Mouse (Mus musculus): Measurements from ENCODE around the gene A730009L09Rik.

The A730009L09Rik gene

DNA sequence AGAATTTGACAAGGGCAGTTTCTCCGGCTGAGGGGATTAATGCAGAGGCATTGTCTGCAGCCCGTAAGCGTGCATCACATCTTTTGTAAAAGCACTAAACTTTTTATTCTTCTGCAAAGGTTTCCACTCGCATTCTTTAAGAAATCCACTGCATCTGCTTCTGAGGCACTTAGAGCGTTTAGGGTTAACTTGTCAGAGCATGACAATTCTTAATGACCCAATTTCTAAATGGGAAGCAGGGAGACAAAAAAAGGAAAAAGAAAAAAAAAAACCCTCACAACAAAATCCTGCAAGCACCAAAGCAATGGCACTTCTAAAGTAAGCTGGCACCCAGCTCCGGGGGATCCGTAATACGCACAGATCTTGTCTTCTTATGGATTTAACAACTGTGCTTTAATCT is at the start of gene A730009L09Rik:
Gene A730009L09Rik (plus strand): TSS at position 301 of the 400 bp plus-strand sequence.
- no peak for DNase-seq (ENCODE audit: extremely low spot score, low read depth, low spot score)

- DNase-seq (ENCODE audit: extremely low spot score, low read depth, low spot score) = no peak
Measured at GRCm38 (mm10) chr16:84465581-84466165, 49.2 kb upstream of the A730009L09Rik start.

DNA sequence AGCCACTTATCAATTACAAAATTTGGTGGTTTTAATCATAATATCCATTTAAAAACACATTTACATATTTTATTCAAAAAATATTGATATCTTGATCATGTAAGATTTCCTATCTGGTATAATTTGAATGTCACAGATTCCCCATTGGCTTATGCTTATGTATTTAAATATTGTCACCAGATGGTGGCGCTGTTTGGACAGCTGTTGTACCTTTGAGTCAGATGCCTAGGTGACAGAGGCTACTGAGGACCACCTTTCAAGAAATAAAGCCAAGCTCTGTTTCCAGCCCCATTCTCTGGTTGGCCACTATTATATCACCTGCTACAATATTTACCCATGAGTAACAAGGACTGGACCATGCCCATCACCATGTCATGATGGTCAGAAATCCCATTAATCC is 46.0 kb upstream of the A730009L09Rik start:
- no peak for DNase-seq (ENCODE audit: extremely low spot score, low read depth, low spot score)

DNA sequence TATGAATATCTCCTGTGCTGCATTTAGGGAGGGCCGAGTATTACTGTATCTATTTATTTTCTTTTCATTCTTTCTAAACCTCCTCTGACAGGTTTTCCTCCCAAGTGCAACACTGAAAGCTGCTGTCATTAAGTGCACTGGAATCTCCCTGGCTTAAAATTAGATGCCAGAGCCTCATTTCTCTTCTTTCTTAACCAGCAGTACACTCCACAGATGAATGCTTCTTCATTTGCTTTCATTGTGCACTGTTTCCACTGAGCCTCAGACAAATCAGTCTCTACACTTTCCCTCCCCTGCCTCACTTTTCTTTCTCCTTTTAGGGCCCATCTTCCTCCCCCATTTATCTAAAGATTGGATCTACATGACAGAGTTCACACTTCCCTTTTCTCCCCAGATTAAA is 44.9 kb upstream of the A730009L09Rik start:
- no peak for DNase-seq (ENCODE audit: extremely low spot score, low read depth, low spot score)

GRCm38 (mm10) chr16:84473406-84473805 is 41.5 kb upstream of the A730009L09Rik start:
- no peak for DNase-seq (ENCODE audit: extremely low spot score, low read depth, low spot score)

DNA sequence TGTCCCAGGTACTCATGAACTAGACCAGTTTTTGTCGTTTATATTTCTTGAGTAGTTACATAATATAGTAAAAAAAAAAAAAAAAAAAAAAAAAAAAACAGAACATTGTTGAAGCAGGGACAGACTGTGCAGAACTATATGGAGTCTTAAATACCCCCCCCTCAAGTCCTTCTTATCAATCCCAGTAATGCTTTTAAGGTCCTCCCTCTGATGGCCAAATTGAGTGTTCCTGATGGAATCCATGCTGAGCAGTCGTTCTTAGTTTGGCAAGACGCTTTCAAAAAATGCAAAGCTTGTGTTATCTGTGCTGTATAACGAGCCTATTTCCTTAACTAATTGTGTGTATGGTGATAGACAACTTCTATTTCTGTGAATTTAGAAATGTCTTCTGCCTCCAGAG is 40.2 kb upstream of the A730009L09Rik start:
- DNase-seq (ENCODE audit: extremely low spot score, low read depth, low spot score) = no peak

DNA sequence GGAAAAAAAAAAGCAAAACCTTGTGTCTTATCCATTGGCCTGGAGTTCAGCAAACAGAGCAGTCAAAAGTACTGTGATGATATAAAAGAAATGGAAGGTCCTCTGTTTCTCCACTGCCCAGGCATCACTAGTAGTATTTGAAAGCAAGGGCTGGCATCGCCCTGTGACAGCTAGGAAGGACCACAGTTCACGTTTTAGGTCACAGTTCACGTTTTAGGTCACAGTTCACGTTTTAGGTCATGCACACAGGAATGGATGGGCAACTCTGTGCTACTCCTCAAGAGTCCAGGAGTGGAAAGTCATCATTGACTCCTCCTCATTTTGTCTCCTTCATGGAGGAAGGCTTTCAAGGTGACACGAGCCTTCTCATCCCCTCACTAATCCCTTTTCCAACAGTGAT is 38.0 kb upstream of the A730009L09Rik start:
- no peak for DNase-seq (ENCODE audit: extremely low spot score, low read depth, low spot score)

DNA sequence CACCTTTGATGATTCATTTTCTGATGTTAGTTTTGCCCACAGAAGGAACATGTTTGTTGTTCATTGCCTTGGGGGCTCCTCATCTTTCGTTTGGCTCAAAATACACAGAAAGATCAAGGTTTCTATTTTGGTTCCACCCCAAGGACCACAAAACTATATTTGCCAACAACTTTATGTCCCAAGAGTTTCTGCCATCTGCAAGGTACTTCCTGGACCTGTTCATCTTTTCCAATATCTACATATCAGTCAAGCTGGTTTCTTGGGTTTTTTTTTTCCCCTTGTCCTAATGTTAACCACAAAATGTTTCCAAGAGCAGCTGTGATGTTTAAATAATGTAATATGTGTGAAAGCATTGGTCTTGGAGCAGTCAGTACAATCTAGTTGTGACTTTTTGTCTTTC is 37.4 kb upstream of the A730009L09Rik start:
- DNase-seq (ENCODE audit: extremely low spot score, low read depth, low spot score) = no peak

GRCm38 (mm10) chr16:84477952-84478351 is 37.0 kb upstream of the A730009L09Rik start:
- no peak for DNase-seq (ENCODE audit: extremely low spot score, low read depth, low spot score)

DNA sequence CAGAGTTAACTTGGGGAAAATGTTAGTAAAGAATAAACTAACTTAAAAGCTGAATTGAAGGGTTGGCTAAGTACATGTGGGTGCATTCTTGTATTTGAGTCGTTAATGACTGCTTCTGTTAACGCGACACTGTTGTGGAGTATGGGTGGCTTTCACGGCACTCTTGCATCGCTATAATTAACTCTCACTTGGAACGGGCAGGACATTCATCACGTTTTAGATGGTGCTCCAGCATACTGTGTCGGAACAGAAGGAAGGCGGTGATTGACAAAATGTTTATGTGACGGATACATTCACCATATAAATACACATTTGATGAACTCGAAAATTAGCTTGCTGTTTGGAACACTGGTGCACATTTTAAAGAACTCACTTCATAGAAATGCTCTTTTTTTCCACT is 29.0 kb upstream of the A730009L09Rik start:
- DNase-seq (ENCODE audit: extremely low spot score, low read depth, low spot score) = no peak

GRCm38 (mm10) chr16:84494818-84495217 is 20.1 kb upstream of the A730009L09Rik start:
- no peak for DNase-seq (ENCODE audit: extremely low spot score, low read depth, low spot score)

GRCm38 (mm10) chr16:84495438-84495837 is 19.5 kb upstream of the A730009L09Rik start:
- no peak for DNase-seq (ENCODE audit: extremely low spot score, low read depth, low spot score)

DNA sequence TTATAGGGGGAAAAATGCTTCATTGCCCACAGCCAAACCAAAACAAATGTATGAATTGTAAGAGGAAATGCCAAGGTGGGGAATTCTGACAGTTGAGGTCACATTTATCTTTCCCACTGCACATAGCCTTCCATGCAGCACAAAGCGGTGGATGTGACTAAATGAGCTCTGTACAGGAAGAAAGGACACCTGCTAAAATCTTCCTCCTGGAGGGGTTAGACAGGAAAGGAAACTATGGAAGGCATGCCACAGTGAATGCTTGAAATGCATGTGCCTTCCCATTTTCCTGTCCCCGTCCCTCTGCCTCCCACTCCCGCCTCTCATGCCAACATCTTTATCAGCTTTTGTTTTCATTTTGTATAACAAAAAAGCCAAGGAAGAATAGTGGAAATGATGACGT is 7.2 kb upstream of the A730009L09Rik start:
- no peak for DNase-seq (ENCODE audit: extremely low spot score, low read depth, low spot score)

DNA sequence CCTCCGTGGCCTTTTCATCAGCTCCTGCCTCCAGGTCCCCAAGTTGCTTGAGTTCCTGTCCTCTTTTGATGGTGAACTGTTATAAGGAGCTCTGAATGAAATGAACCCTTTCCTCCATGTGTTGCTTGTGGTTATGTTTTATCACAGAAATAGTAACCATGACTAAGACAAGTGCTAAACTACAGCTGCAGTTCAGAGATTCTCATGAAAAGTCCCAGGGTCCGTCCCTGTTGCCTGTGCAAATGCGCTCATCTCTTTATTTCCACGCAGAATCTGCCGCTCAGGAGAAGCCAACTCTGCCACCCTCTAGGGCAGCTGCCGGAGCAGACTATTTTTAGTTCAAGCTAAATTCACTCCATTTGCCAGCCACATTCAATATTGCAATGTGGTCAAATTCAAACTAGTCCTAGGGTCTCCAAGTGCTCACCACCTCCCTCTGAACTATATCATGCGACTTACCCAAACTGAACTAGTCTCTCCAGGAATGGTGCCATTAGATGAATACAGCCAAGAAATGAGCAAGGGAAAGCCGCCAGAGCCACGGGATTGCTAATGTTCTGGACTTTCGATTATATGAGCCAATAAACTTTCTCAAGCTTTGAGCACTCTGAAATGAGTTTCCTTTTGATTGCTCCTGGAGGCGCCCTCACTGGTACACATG is 7.2 kb downstream of the A730009L09Rik start:
- DNase-seq (ENCODE audit: extremely low spot score, low read depth, low spot score) = no peak

DNA sequence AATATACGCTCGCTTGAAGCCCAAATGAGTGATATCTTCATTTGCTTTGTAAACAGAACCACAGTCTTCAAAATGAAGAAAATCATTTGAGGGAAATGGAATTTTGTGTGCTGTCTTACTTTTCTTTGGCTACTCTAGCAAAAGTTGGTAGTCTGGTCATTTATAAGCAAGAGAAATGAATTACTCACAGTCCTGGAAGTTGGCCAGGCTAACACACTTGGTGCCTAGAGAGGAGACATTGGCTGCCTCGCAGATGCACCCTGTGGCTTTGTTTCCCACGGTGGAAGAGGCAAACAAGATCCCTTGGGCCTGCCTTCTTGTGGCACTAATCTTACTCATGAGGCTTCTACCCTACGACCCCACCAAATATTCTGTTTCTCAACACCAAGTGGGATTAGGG is 8.1 kb downstream of the A730009L09Rik start:
- DNase-seq (ENCODE audit: extremely low spot score, low read depth, low spot score) = no peak

DNA sequence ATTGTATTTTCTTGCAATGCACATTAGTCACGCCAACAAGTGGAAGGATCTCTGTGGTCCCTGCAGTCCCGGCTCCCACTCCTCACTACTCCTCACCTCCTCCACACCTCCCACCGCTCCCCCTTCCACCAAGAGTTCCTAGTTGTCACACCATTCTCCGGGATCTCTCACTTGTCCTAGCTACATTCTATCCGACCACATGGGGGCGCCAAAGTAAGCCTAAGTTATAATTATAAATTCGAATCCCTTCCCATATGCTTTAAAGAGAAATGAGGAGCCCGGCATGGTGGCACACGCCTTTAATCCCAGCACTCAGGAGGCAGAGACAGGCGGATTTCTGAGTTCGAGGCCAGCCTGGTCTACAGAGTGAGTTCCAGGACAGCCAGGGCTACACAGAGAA is 12.5 kb downstream of the A730009L09Rik start:
- no peak for DNase-seq (ENCODE audit: extremely low spot score, low read depth, low spot score)

- DNase-seq (ENCODE audit: extremely low spot score, low read depth, low spot score) = no peak
Measured at GRCm38 (mm10) chr16:84532803-84533202, 17.9 kb downstream of the A730009L09Rik start.

GRCm38 (mm10) chr16:84546059-84546458 is 31.1 kb downstream of the A730009L09Rik start:
- DNase-seq (ENCODE audit: extremely low spot score, low read depth, low spot score) = no peak

DNA sequence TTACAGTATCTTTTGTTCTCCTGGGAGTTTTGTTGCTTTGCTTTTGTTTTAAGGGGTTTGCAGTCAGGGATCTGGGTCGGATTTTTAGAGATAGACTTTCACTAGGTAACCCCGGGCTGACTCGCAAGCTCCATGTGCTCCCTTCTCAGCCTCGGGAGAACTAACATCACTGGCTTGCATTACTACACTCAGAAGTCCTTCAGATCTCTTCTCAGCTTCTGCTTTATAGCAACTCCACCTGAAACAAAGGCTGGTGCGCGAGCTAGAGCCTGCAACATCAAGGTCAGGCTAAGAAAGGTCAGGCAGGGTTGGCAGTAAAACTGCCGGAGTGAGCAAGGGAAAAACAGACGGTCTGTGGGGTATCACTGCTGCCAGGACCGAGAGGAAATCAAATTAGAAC is 34.2 kb downstream of the A730009L09Rik start:
- no peak for DNase-seq (ENCODE audit: extremely low spot score, low read depth, low spot score)

DNA sequence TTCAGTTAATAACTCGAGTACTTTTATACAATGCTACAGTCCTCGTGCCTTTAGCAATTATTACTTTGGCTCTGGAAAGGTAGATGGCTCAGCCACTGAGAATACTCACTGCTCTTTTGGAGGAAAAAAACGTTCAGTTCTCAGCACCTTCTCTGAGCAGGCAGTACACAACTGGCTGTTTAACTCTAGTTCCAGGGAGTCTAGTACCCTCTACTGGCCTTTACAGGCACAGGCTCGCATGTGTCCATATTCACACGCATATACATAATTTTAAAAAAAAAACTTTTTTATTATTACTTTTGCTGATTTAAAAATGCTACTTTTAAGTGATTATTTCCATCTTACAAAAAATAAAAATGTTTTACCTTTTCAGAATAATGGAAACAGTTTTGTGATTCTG is 35.5 kb downstream of the A730009L09Rik start:
- DNase-seq (ENCODE audit: extremely low spot score, low read depth, low spot score) = no peak

DNA sequence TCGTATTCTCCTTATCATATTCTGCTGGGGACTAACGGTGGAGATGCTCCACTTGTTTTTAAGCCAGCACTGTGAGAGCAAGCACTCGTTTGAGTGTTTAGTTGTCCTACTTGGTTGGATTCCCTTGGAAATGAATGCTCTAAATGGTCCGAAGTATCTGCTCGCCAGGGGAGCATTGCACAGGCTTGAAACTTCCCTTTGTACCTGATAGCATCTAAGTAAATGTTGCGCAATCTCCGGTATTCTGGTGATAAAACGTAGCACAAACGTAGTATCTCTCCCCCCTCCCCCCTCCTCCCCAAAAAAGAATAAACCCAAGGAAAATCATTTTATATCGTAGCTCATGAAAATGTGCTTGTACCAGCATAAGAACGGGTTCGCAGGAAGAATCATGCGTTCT is 39.1 kb downstream of the A730009L09Rik start:
- DNase-seq (ENCODE audit: extremely low spot score, low read depth, low spot score) = no peak

GRCm38 (mm10) chr16:84558113-84558917 is 43.4 kb downstream of the A730009L09Rik start:
- DNase-seq (ENCODE audit: extremely low spot score, low read depth, low spot score) = no peak

Measured in hindlimb bud, embryonic 11.5 days (tissue).